Mouse (Mus musculus): ENCODE measurements around the gene Gm973.

Gene Gm973

GRCm38 (mm10) chr1:59684819-59685755 is 169.0 kb downstream of the Gm973 start, which contains the start of gene Nop58:
Gene Nop58, plus strand, starts transcription at chr1:59684971.
- peak; percentile 98 for DNase-seq (ENCODE audit: low read depth, low spot score)
